Mouse (Mus musculus) embryonic fibroblast, embryonic 13.5 days (primary cell): ENCODE measurements around the gene Apol10a.
"Not testable (repeated sequence)": the region's sequence is repeated elsewhere in the genome, so short reads cannot be mapped to it uniquely, and the experiment has no call there.

Source experiments
- CTCF ChIP-seq: IDR thresholded peaks from 2 replicates; pipeline ENCODE4 v1.5.1; 2011; ENCODE audit warnings: mild to moderate bottlenecking, control low read depth, low read length, moderate library complexity, borderline replicate concordance; ENCODE audit not compliant: insufficient read depth
- POLR2A ChIP-seq: IDR thresholded peaks from 2 replicates; pipeline ENCODE4 v1.6.1; 2011; ENCODE audit warnings: low read depth, mild to moderate bottlenecking, control low read depth, low read length, moderate library complexity

DNA sequence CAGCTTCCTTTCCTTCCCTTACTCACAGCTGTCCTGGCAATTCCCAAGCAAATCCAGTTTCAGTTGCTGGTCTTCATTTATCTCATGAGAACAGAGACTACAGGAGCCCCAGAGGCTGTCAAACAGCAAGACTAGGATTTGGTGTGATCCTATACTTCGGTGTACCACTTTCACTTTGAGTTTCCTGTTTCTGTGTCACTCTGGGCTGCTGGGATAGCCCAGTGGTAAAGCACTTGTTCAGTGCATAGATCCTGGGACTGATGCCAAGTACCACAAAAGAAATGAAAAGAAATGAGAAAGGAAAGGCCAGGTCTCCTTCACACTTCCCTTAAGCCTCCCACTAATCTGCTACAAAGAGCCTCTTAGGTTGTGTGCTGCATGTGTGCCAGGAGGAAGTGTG, 17.8 kb downstream of the Apol10a start:
- not testable (repeated sequence) for TF ChIP-seq CTCF, POLR2A
